Mouse (Mus musculus) G1E (cell line): Measurements from ENCODE around the gene Syne3. TPM values are rescaled to one million over a fixed set of nuclear protein-coding genes. Genes with fewer than 3 reads are reported as not detected.

Experiments used
- ATAC-seq: 2 replicates; pipeline ENCODE4 v1.8.0; 2016; ENCODE audit warnings: mild to moderate bottlenecking; ENCODE audit not compliant: insufficient number of reproducible peaks, poor library complexity, low FRiP score, severe bottlenecking; ENCODE audit errors: extremely low read depth
- DNase-seq: peaks from one replicate; pipeline ENCODE4 v3.0.0; 2012; ENCODE audit warnings: low spot score
- H3K27me3 ChIP-seq: 2 replicates; pipeline ENCODE4 v1.6.1; 2012; ENCODE audit warnings: mild to moderate bottlenecking, low read length, inconsistent platforms; ENCODE audit not compliant: insufficient read depth
- H3K36me3 ChIP-seq: replicated peaks from 2 replicates; pipeline ENCODE3; 2012; ENCODE audit warnings: mild to moderate bottlenecking, inconsistent platforms
- H3K4me1 ChIP-seq: 2 replicates; pipeline ENCODE4 v1.6.1; 2012; ENCODE audit warnings: low read depth, low read length, inconsistent platforms, mixed read lengths; ENCODE audit not compliant: insufficient read depth
- H3K4me3 ChIP-seq: 2 replicates; pipeline ENCODE4 v1.5.1; 2012; ENCODE audit warnings: low read depth, mild to moderate bottlenecking, inconsistent platforms, low read length, moderate library complexity, mixed read lengths
- H3K9me3 ChIP-seq: replicated peaks from 2 replicates; pipeline ENCODE4 v1.6.1; 2012; ENCODE audit warnings: inconsistent platforms
- CTCF ChIP-seq: IDR thresholded peaks from 2 replicates; pipeline ENCODE4 v1.5.1; 2012; ENCODE audit warnings: low read depth, low read length, inconsistent platforms, mixed read lengths
- GATA1 ChIP-seq: IDR thresholded peaks from 2 replicates; pipeline ENCODE4 v1.6.1; 2012; ENCODE audit warnings: borderline replicate concordance, low read length, inconsistent platforms, mixed read lengths
- GATA2 ChIP-seq: IDR thresholded peaks from 2 replicates; pipeline ENCODE4 v1.6.1; 2012; ENCODE audit warnings: low read depth, low read length, inconsistent platforms, borderline replicate concordance
- POLR2AphosphoS5 ChIP-seq: IDR thresholded peaks from 2 replicates; pipeline ENCODE4 v1.6.1; 2012; ENCODE audit warnings: low read depth, low read length, inconsistent platforms; ENCODE audit not compliant: insufficient replicate concordance
- TAL1 ChIP-seq: conservative IDR thresholded peaks from 2 replicates; pipeline ENCODE4 v1.6.1; 2012; ENCODE audit warnings: low read depth, low read length, inconsistent platforms, mixed read lengths
- polyA plus RNA-seq: library from polyadenylated mRNA; stranded (reverse); fragments of >175 nt; gene quantifications from 2 replicates; pipeline ENCODE4 v1.2.3, GENCODE M21; 2012
- total RNA-seq, 2 experiments: library from RNA; stranded (forward) in 1 of 2; stranded (reverse) in 1 of 2; fragments of 200-1000 nt in 1 of 2; fragments of >200 nt in 1 of 2; fragmentation: Nextera tagmentation in 1 of 2; gene quantifications; 2 replicates each; pipeline ENCODE4 v1.2.3; 2014 to 2017

Syne3 gene
- total RNA-seq (2014; fragmentation: Nextera tagmentation) (24.8 and 27.9 TPM in 2 replicates), total RNA-seq (2017) (21.3 and 21.7 TPM in 2 replicates), polyA plus RNA-seq (29.7 and 31.1 TPM in 2 replicates)

DNA sequence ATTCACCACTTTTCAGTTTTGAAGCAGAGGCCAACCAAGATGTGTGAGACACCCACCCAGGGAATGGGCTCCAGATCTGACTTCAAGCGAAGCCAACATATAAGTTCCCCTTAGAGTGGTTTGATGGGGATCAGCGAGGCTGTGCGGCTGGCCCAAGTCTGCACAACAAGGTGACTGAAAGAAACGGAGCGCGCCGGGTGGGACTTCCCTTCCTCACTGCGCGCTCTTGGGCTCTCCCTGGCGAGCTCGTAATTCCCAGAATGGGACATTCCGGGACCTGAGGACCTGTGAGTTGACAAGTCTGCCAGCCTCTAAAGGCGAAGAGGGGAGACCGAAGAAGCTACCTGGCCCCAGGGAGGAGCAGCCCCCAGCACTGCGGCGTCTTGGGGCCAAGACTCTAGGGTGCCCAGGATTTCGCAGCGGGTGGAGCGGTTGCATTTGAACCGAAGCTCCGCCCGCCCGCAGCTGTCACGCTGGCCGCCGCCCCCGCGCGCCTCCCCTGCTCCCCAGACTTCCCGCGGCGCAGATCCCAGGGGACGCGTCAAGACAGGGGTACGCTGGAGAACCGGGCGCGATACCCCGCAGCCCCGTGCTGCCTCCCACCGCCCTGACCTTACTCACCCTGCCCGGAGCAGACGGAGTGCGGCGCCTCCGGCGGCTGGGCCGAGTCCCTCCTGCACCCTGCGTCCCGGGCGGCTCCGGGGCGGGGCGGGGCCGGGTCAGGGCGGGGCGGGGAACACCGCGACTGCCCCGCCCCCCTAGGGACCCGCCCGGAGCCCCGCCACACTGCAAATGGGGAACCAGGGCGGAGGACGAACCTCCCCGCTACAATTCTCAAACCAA is at the start of gene Syne3:
Gene Syne3 (minus strand): TSS at position 440 of the 843 bp plus-strand sequence.
- TF ChIP-seq POLR2AphosphoS5 (no peak), CTCF (no peak), GATA1 (no peak), TAL1 (no peak), GATA2 (no peak)

DNA sequence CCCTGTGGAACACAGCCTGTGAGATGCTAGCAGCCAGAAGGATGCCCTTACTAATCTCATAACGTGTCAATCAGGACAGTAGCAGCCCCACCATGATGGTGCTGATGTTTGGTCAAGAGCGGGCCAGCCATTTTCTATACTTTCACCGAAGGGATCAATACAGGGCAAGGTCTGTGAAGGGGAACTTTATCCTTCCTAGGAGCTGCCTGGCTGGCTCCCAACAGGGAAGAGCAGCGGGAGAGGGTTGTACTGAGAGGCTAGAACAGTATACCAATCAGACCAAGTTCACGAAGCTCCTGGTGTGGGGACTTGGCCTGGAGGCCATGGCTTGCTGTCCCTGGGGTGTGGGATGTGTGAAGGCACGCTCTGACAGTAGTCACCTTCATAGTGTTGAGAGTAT is 45.7 kb upstream of the Syne3 start:
- H3K36me3 ChIP-seq: peaks cover 13% of the 10 kb centered on the region
- H3K9me3 ChIP-seq: 0 out of 2 replicates have a peak, but pooled peaks cover 4% of the 10 kb centered on the region
- TF ChIP-seq TAL1: no peak
- H3K27me3 ChIP-seq: peaks cover 6% of the 10 kb centered on the region
- H3K4me3 ChIP-seq: no peak overlapping the region
- no peak for ATAC-seq
- peaks cover 14% of the 10 kb centered on the region for H3K4me1 ChIP-seq
- DNase-seq: no peak

More for the DNA sequence above, at the start of gene Syne3:
- peaks cover 91% of the 10 kb centered on the region for H3K4me1 ChIP-seq
- ATAC-seq: peak; percentile 22
- H3K4me3 ChIP-seq: peak within 1 kb of the TSS; percentile 78
- H3K27me3 ChIP-seq: no peaks in the 10 kb centered on the region
- H3K36me3 ChIP-seq: peaks cover 34% of the 10 kb centered on the region
- peak; percentile 88 for DNase-seq
- H3K9me3 ChIP-seq: no peaks in the 10 kb centered on the region

DNA sequence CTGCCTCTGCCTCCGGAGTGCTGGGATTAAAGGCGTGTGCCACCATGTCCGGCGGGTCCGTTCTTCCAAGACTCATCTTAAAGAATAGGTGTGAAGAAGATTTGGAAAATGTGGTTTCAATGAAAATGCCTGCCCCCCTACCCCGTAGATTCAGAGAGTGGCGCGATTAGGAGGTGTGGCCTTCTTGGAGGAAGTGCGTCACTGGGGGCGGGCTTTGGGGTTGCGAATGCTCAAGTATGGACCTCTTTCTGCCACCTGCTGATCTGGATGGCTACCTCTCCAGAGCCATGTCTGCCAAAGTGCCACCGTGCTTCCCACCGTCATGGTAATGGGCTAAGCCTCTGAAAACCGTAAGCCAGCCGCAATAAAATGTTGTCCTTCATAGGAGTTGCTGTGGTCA is 44.4 kb upstream of the Syne3 start:
- Histone ChIP-seq H3K9me3 (0 out of 2 replicates have a peak, but pooled peaks cover 4% of the 10 kb centered on the region), H3K36me3 (peaks cover 13% of the 10 kb centered on the region), H3K4me3 (no peak overlapping the region), H3K27me3 (peaks cover 3% of the 10 kb centered on the region; the same call in 1 of the 2 replicates), H3K4me1 (peaks cover 22% of the 10 kb centered on the region)
- no peak for DNase-seq
- ATAC-seq: no peak
- TF ChIP-seq POLR2AphosphoS5 (no peak), GATA1 (no peak), TAL1 (no peak), CTCF (no peak), GATA2 (no peak)

- DNase-seq (no peak), ATAC-seq (no peak)
- Histone ChIP-seq H3K27me3 (no peaks in the 10 kb centered on the region), H3K9me3 (peaks cover 10% of the 10 kb centered on the region), H3K4me3 (no peak overlapping the region), H3K4me1 (peaks cover 35% of the 10 kb centered on the region), H3K36me3 (peaks cover 42% of the 10 kb centered on the region)
- TF ChIP-seq CTCF: peak; percentile 81
- no peak for TF ChIP-seq TAL1
Observed at GRCm38 (mm10) chr12:105050898-105051297, 41.3 kb upstream of the Syne3 start.

DNA sequence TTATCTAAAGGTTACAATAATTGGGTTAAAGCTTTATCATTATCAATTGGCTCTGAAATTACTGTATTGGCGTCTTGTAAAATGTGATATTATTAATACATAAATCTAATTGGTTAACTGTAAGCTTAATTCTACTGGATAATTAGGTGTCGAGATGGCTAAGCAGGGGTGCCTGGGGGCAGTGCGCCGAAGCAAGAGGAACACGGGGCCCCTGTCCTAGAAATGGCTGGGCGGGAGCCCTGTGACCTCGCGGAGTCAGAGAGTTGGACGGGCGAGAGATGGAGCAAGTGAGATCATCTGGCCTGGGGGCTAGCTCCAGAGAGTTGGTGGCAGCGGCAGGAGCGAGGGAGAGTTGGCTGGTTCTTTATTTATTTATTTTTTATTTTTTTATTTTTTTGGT is 40.2 kb upstream of the Syne3 start:
- H3K4me3 ChIP-seq: peak overlapping the region; percentile 45; the same call in 1 of the 2 replicates
- DNase-seq (peak; percentile 62), ATAC-seq (peak; percentile 68)
- TF ChIP-seq POLR2AphosphoS5: no peak
- H3K27me3 ChIP-seq: no peaks in the 10 kb centered on the region
- peaks cover 52% of the 10 kb centered on the region for H3K36me3 ChIP-seq
- peaks cover 44% of the 10 kb centered on the region for H3K4me1 ChIP-seq
- peaks cover 12% of the 10 kb centered on the region for H3K9me3 ChIP-seq

DNA sequence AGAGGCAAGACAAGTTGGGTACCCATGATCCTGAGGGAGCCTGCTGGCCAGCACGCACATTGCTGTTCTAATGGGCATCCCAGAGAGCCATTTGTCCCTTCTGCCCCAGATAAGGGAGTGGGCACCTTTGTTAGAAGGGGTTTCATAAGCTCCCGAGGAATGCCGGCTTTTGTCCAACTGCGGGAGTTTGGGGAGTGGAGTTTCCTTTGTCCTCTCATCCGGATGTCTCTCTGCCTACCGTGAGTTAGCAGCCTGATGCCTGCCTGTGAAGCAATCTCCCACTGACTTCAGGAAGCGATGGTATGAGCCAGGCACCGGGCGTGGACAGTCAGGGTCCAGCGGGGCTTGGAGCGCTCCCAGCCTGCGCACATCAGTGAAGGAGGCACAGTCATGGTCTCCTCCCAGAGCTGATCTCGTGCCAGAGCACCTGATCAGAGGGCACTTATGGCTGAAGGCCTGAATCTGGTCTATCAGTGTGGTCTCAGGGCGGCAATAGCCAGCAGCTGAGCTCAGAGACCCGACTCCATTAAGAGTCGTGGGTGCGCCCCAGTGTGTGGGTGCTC is 38.8 kb upstream of the Syne3 start:
- Histone ChIP-seq H3K9me3 (peaks cover 9% of the 10 kb centered on the region), H3K27me3 (no peaks in the 10 kb centered on the region), H3K36me3 (peaks cover 66% of the 10 kb centered on the region), H3K4me1 (peaks cover 56% of the 10 kb centered on the region), H3K4me3 (no peak overlapping the region)
- DNase-seq (no peak), ATAC-seq (no peak)
- TF ChIP-seq POLR2AphosphoS5 (no peak), CTCF (no peak)

GRCm38 (mm10) chr12:105044775-105045174 is 35.2 kb upstream of the Syne3 start:
- H3K36me3 ChIP-seq: peaks cover 89% of the 10 kb centered on the region

More at GRCm38 (mm10) chr12:105044775-105045174, 35.2 kb upstream of the Syne3 start:
- no peak for DNase-seq
- no peak for ATAC-seq
- TF ChIP-seq POLR2AphosphoS5: no peak
- TF ChIP-seq GATA2: no peak
- TF ChIP-seq CTCF: no peak
- no peak for TF ChIP-seq TAL1
- TF ChIP-seq GATA1: no peak
- H3K4me3 ChIP-seq: peak overlapping the region; percentile 11; the same call in 1 of the 2 replicates
- no peaks in the 10 kb centered on the region for H3K27me3 ChIP-seq
- peaks cover 72% of the 10 kb centered on the region for H3K4me1 ChIP-seq
- peaks cover 9% of the 10 kb centered on the region for H3K9me3 ChIP-seq
